Mouse (Mus musculus) cerebellum, adult 9-11 months (tissue): Measurements from ENCODE around the gene Cpxm2.

Experiments used
- DNase-seq: peaks from one replicate; pipeline ENCODE4 v3.0.0; 2022

Gene Cpxm2

GRCm38 (mm10) chr7:132128687-132129086 lies 25.9 kb downstream of the Cpxm2 start:
- DNase-seq = no peak

- no peak for DNase-seq
Observed at GRCm38 (mm10) chr7:132124948-132125347, 29.6 kb downstream of the Cpxm2 start.

- no peak for DNase-seq
Observed at GRCm38 (mm10) chr7:132123211-132123610, 31.3 kb downstream of the Cpxm2 start.

- no peak for DNase-seq
Observed at GRCm38 (mm10) chr7:132119817-132120216, 34.7 kb downstream of the Cpxm2 start.

- no peak for DNase-seq
Observed at GRCm38 (mm10) chr7:132111770-132112169, 42.8 kb downstream of the Cpxm2 start.

- no peak for DNase-seq
Observed at GRCm38 (mm10) chr7:132110308-132110707, 44.2 kb downstream of the Cpxm2 start.

- DNase-seq = no peak
Observed at GRCm38 (mm10) chr7:132106891-132107290, 47.6 kb downstream of the Cpxm2 start.

- no peak for DNase-seq
Observed at GRCm38 (mm10) chr7:132105326-132105725, 49.2 kb downstream of the Cpxm2 start.

- DNase-seq = no peak
Observed at GRCm38 (mm10) chr7:132098441-132098840, 56.1 kb downstream of the Cpxm2 start.

GRCm38 (mm10) chr7:132094666-132095065 lies 59.9 kb downstream of the Cpxm2 start:
- DNase-seq = no peak

GRCm38 (mm10) chr7:132091551-132091950 lies 63.0 kb downstream of the Cpxm2 start:
- no peak for DNase-seq

GRCm38 (mm10) chr7:132088606-132089005 lies 65.9 kb downstream of the Cpxm2 start:
- no peak for DNase-seq

- peak; percentile 3 for DNase-seq
Observed at GRCm38 (mm10) chr7:132088181-132088580, 66.4 kb downstream of the Cpxm2 start.

GRCm38 (mm10) chr7:132075825-132076224 lies 78.7 kb downstream of the Cpxm2 start:
- no peak for DNase-seq

- no peak for DNase-seq
Observed at GRCm38 (mm10) chr7:132074503-132074902, 80.0 kb downstream of the Cpxm2 start.

GRCm38 (mm10) chr7:132070877-132071625 lies 83.5 kb downstream of the Cpxm2 start:
- no peak for DNase-seq

- no peak for DNase-seq
Observed at GRCm38 (mm10) chr7:132067951-132068350, 86.6 kb downstream of the Cpxm2 start.

GRCm38 (mm10) chr7:132067511-132067910 lies 87.0 kb downstream of the Cpxm2 start:
- no peak for DNase-seq

- DNase-seq = no peak
Observed at GRCm38 (mm10) chr7:132060116-132060515, 94.4 kb downstream of the Cpxm2 start.

- no peak for DNase-seq
Observed at GRCm38 (mm10) chr7:132056565-132056964, 98.0 kb downstream of the Cpxm2 start.

GRCm38 (mm10) chr7:132046662-132047061 lies 107.9 kb downstream of the Cpxm2 start:
- no peak for DNase-seq

- no peak for DNase-seq
Observed at GRCm38 (mm10) chr7:132031940-132032531, 122.5 kb downstream of the Cpxm2 start.

- DNase-seq = no peak
Observed at GRCm38 (mm10) chr7:132026671-132027070, 127.9 kb downstream of the Cpxm2 start.

GRCm38 (mm10) chr7:132025591-132025990 lies 128.9 kb downstream of the Cpxm2 start:
- DNase-seq = no peak

- DNase-seq = no peak
Observed at GRCm38 (mm10) chr7:132015933-132016332, 138.6 kb downstream of the Cpxm2 start.
